Mouse (Mus musculus): ENCODE measurements around the gene Cryba1. TPM values are rescaled to one million over a fixed set of nuclear protein-coding genes. Genes with fewer than 3 reads are reported as not detected.

The Cryba1 gene
- total RNA-seq, 2 experiments from 2014 or later = not detected

GRCm38 (mm10) chr11:77719055-77719454 is 6.0 kb downstream of the Cryba1 start:
- DNase-seq (ENCODE audit: low spot score in 2 of 2) = no peak

- DNase-seq (ENCODE audit: low spot score in 2 of 2) = no peak
Measured at GRCm38 (mm10) chr11:77713736-77714135, 11.3 kb downstream of the Cryba1 start.

GRCm38 (mm10) chr11:77709039-77709438 is 16.0 kb downstream of the Cryba1 start:
- DNase-seq (ENCODE audit: low spot score in 2 of 2) = no peak

- DNase-seq (ENCODE audit: low spot score in 2 of 2) = no peak
Measured at GRCm38 (mm10) chr11:77705920-77706319, 19.2 kb downstream of the Cryba1 start.

DNA sequence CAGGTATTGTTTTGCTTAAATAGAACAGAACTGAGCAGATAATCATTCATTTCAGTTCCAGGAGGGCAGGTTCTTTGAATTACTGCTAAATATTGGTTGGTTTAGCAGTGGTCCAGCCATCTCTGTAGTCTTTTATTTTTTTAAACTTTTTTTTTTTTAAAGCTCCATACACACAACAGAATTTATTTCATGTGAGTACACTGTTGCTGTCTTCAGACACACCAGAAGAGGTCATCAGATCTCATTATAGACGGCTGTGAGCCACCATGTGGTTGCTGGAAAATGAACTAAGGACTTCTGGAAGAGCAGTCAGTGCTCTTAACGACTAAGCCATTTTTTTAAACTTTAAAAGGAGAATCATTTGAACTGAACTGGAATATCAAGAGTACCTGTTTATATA is 27.9 kb downstream of the Cryba1 start:
- no peak for DNase-seq (ENCODE audit: low spot score in 2 of 2)

DNA sequence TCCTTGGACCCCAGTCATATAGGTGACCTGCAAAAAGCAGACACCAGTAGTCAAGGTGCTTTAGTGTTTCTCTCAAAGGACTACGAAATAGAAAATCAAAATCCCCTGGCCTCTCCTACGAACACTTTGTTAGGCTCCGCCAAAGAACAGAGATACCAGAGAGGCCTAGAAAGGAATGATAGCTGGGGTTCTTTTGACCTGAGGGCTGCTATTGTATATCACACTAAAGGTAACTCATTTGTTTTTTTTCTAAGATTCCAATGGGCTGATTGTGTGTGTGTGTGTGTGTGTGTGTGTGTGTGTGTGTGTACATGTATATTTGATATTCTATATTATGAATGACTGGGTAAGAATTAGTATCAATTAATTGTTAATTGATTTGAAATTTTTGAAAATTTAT is 32.1 kb downstream of the Cryba1 start:
- DNase-seq (ENCODE audit: low spot score in 2 of 2) = no peak

DNA sequence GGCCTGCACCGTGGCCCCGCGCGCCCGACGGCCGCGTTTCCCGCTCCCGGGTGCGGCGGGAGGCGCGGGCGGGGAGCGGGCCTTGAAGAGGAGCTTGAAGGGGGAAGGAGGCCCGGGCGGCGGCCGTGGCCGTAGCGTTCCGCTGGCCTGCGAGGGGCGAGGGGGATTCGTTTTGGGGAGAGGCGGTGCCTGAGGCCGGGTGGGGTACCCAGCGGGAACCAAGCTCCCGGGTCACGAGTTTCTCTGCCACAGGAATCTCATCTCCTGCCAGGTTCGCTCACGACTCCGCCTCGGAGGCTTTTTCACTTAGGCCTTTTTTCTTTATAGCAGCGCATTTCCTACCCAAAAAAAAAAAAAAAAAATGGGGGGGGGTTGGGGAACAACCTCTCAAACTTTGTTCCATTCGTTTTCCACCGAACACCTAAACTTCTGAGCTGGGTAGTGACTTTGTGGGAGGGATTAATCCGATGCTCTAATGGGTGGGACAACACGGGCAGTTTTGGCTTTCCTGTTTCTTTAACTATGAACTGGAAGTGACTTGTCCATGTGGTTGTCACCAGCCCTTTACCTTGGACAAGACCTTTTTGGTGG is 37.4 kb downstream of the Cryba1 start:
- DNase-seq (ENCODE audit: low spot score in 2 of 2) = peak; percentile 36 to 52

GRCm38 (mm10) chr11:77686841-77687540 is 38.1 kb downstream of the Cryba1 start:
- DNase-seq (ENCODE audit: low spot score in 2 of 2) = peak; percentile 34 to 69

DNA sequence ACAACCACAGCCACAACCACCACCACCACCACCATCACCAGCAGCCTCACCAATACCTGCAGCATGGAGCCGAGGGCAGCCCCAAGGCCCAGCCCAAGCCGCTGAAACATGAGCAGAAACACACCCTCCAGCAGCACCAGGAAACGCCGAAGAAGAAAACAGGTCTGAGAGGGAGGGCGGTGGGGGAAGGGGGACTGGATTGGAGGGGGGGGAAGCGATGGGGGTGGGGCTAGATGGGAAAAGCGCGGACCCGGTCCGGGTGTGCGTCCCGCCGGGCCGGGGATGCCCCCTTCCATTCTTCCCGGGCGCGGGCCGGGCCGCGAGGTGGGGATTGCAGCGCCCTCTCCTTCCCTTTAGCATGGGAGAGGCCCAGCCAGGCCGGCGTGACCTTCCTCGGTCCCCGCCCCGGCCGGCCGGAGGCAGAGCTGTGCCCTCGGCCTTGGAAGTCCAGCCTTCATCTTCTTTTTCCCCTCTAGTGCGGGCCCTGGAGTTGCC is 38.7 kb downstream of the Cryba1 start:
- DNase-seq (ENCODE audit: low spot score in 2 of 2) = peak in 1 of 2 experiments; percentile 36

DNA sequence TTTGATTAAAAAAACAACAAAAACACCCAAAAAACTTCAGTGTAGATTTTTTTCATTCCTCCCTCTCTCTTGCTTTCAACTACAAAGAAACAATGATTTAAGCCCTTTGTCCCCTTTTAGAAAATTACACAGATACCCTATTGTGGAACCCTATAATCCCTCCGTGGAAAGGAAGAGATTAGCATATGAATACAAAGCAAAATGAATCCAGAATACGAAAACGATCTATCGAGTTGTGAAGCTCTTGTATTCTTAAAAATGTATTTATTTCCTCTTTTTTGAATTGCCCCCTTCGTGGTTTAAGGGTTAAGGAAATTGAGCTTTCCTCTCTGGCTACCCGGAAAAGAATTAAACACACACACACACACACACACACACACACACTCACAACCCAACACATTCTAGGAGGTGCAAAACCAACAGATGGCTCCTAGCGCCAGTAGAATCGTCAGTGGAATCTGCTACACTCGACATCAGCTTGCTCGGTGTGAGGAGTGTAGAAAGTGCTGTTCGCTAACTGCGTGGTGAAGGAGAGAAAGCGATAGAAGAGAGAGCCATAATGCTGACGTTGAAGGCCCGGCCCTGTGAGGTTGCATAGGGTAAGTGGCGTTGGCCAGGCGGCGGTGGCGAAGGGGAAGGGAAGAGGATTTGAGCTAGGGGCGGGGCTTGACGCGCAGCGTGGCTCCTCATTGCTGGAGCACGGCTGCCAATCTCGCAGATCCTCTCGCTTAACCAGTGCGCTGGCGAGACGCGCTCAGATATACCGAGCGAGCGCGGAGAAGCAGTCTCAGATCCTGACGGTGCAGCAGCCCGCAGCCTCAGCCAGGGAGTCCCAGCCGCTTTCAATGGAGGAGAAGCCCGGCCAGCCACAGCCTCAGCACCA is 39.5 kb downstream of the Cryba1 start, which contains the start of gene Nufip2:
Nufip2 (plus strand) TSS at position 773 of the 883 bp plus-strand sequence.
- DNase-seq (ENCODE audit: low spot score in 2 of 2) = peak; percentile 94 to 99

DNA sequence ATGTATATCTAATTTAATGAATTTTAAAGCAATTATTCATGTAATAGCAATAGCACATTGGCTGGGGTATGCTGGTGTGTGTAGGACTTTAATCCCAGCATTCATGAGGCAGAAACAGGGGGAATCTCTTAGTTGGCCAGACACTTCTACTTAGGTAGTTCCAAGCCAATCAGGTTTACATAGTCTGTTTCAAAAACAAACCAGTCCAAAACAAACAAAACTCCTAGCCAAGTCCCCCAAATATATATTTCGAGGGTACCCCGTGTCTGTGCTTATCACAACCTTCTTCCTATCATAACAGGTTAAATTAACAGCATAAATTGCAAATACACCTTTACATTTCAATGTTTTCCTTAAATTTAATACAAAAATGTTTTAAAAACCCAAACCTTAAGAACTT is 40.2 kb downstream of the Cryba1 start:
- no peak for DNase-seq (ENCODE audit: low spot score in 2 of 2)

DNA sequence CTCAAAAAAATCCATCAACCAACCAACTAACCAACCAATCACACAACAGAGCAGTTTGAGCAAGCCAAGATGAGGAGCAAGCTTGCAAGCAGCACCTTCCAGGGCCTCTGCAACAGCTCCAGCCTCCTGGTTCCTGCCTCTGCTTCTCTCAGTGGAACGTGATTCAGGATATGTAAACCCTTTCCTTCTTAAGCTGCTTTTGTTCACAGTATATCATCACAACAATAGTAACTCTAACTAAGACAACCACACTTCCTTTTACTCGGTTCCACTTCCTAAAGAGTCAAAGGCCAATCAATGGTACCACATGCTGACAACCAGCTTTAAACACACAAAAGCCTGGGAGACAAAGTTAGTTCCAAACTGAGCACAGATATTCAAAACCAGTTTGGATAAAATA is 45.1 kb downstream of the Cryba1 start:
- no peak for DNase-seq (ENCODE audit: low spot score in 2 of 2)

DNA sequence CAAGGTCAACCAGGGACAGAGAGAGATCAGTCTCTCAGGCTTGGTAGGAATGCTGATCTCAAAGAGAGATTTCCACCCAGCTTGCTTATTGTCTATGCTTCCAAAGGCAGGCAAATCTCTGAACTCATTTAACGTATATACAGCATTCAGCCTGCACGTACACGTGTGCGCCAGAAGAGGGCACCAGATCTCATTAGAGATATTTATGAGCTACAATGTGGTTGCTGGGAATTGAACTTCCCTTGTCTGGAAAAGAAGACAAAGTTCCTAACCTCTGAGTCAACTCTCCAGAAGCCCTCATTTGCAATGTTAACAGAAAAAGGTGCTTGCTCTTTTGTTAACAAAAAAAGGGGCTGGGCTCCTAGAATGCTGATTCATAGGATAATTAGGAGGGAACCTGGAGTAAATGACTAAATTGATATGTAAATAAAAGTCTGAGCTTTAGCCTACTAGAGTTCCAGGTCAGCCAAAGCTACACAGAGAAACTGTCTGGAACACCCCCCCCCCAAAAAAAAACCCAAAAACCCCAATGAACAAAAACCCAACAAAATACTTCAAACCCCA is 51.6 kb downstream of the Cryba1 start:
- DNase-seq (ENCODE audit: low spot score in 2 of 2) = no peak

GRCm38 (mm10) chr11:77672746-77673145 is 52.3 kb downstream of the Cryba1 start:
- no peak for DNase-seq (ENCODE audit: low spot score in 2 of 2)

Other genes starting within 250 kb of the Cryba1 start
- 10 to 100 TPM; 13.0 to 13.8 TPM for gene Ankrd13b, start 235.6 kb downstream of the Cryba1 start, total RNA-seq (2021)
- gene Git1, start 231.7 kb downstream of the Cryba1 start, total RNA-seq (2021) = 10 to 100 TPM; 48.5 to 52.9 TPM
- gene Abhd15, start 210.2 kb downstream of the Cryba1 start, total RNA-seq (2021) = 1 to 10 TPM; 1.2 to 2.5 TPM
- gene Trp53i13, start 209.3 kb downstream of the Cryba1 start, total RNA-seq (2021) = 10 to 100 TPM; 14.8 to 15.0 TPM
- not detected for gene Gm10392, start 206.1 kb downstream of the Cryba1 start, total RNA-seq (2021)
- 10 to 100 TPM; 49.6 to 50.1 TPM for gene Taok1, start 117.5 kb downstream of the Cryba1 start, total RNA-seq (2021)
- 10 to 100 TPM; 60.1 to 64.9 TPM for gene Nufip2, start 39.1 kb downstream of the Cryba1 start, total RNA-seq (2021)
- gene Myo18a, start 38.0 kb upstream of the Cryba1 start, total RNA-seq (2021) = 100 to 1,000 TPM; 261 to 280 TPM
- not detected for gene Gm10277, start 62.5 kb upstream of the Cryba1 start, total RNA-seq (2021)
- under 1 TPM; 0.34 to 0.57 TPM for gene Pipox, start 168.8 kb upstream of the Cryba1 start, total RNA-seq (2021)
- gene Sez6, start 205.5 kb upstream of the Cryba1 start, total RNA-seq (2021) = 1 to 10 TPM in 1 of 2 experiments, under 1 TPM in 1; 0.21 to 1.0 TPM